8 mouse cellular contexts compared by ENCODE assay signal in the genomic region with DNA sequence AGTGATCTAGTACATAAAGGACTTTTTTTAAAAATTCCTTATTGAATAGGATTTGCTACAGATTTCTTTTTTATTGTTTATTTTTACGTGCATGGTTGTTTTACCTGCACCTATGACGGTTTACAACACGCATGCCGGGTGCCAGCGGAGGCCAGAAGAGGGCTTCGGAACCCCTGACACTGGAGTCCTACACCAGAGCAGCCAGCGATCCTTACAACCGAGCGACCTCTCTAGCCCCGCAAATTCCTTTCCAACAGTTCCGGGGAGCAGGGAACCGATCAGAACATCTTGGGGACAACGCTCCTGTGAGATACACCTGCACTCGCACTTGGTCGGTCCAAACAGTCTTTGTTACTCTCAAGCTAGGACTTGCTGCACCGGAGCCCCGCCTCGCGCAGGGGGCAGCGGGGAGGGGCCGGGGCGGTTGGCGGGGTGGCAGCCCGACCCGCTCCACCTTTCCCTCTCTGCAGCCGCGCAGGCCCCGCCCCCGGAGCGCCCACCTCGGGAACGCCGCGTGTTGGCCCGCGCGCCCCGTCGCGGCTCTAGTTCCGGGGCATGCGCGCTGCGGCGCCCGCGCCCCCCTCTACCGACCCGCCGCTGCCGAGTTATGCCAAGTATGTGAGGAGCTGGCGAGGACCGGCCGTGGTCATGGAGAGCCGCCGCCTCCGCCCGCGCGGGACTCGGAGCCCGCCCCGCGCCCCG. TPM values are rescaled to one million over a fixed set of nuclear protein-coding genes. Genes with fewer than 3 reads are reported as not detected.
DNase-seq lines count a peak whose midpoint lies in the region; ATAC-seq and TF ChIP-seq lines count a peak whose summit lies in the region.

A gene (plus strand): TSS at position 603 of the 702 bp plus-strand sequence.

- H3K27ac ChIP-seq in bone marrow macrophage, adult 2 months (ENCODE audit: insufficient read depth, low read depth, low read length) = no peak within 1 kb of the TSS
- peak within 1 kb of the TSS; percentile 57; the same call in 1 of the 2 replicates for H3K27ac ChIP-seq in forebrain, postnatal 0 days (ENCODE audit: low read depth, low read length)
- peak within 1 kb of the TSS; percentile 94 for H3K27ac ChIP-seq in lung, embryonic 14.5 days (ENCODE audit: low read depth)

- WGBS in forebrain, postnatal 0 days = 2% methylated on average over 64 of the region's 65 CpGs
- 1% methylated on average over 58 of the region's 65 CpGs for WGBS in lung, embryonic 14.5 days

- H3K9me3 ChIP-seq in E14TG2a.4 (ENCODE audit: low read length) = no peaks in the 10 kb centered on the region
- no peaks in the 10 kb centered on the region for H3K9me3 ChIP-seq in forebrain, postnatal 0 days (ENCODE audit: low read length)
- no peaks in the 10 kb centered on the region for H3K9me3 ChIP-seq in lung, embryonic 14.5 days (ENCODE audit: low read depth, low read length)

- H3K36me3 ChIP-seq in E14TG2a.4 (ENCODE audit: insufficient read depth, low read length) = no peaks in the 10 kb centered on the region
- H3K36me3 ChIP-seq in forebrain, postnatal 0 days (ENCODE audit: insufficient read depth) = no peaks in the 10 kb centered on the region
- H3K36me3 ChIP-seq in lung, embryonic 14.5 days (ENCODE audit: insufficient read depth) = no peaks in the 10 kb centered on the region

- H3K4me1 ChIP-seq in E14TG2a.4 (replicated peaks; ENCODE audit: low read depth, low read length) = peaks cover 25% of the 10 kb centered on the region
- no peaks in the 10 kb centered on the region for H3K4me1 ChIP-seq in bone marrow macrophage, adult 2 months (ENCODE audit: control insufficient read depth, insufficient read depth, low read length)
- H3K4me1 ChIP-seq in forebrain, postnatal 0 days (ENCODE audit: insufficient read depth) = peaks cover 15% of the 10 kb centered on the region
- H3K4me1 ChIP-seq in lung, embryonic 14.5 days (ENCODE audit: insufficient read depth) = peaks cover 13% of the 10 kb centered on the region

- H3K9ac ChIP-seq in forebrain, postnatal 0 days = peak within 1 kb of the TSS; percentile 67
- H3K9ac ChIP-seq in lung, embryonic 14.5 days = peak within 1 kb of the TSS; percentile 82

- peaks cover 51% of the 10 kb centered on the region for H3K27me3 ChIP-seq in E14TG2a.4 (ENCODE audit: insufficient read depth, low read length)
- H3K27me3 ChIP-seq in forebrain, postnatal 0 days (ENCODE audit: insufficient read depth, low read length) = peaks cover 5% of the 10 kb centered on the region; the same call in 1 of the 2 replicates
- peaks cover 8% of the 10 kb centered on the region; the same call in 1 of the 2 replicates for H3K27me3 ChIP-seq in lung, embryonic 14.5 days (ENCODE audit: insufficient read depth, low read length)

- TF ChIP-seq CTCF in E14TG2a.4 (conservative IDR thresholded peaks at IDR 0.05; ENCODE audit: low read length) = no peak
- no peak for TF ChIP-seq CTCF in bone marrow macrophage, adult 2 months (IDR thresholded peaks at IDR 0.05; ENCODE audit: low read depth, low read length)
- no peak for TF ChIP-seq CTCF in forebrain, postnatal 0 days (IDR thresholded peaks at IDR 0.05; ENCODE audit: low read depth)
- TF ChIP-seq CTCF in lung, embryonic 14.5 days (IDR thresholded peaks at IDR 0.05; ENCODE audit: low read depth) = no peak

- TF ChIP-seq POLR2A in bone marrow macrophage, adult 2 months (IDR thresholded peaks at IDR 0.05; ENCODE audit: borderline replicate concordance, low read depth, low read length) = no peak

- H3K4me3 ChIP-seq in E14TG2a.4 (replicated peaks; ENCODE audit: low read length) = peak within 1 kb of the TSS; percentile 82
- peak within 1 kb of the TSS; percentile 46 for H3K4me3 ChIP-seq in bone marrow macrophage, adult 2 months (ENCODE audit: insufficient read depth, low read length)
- H3K4me3 ChIP-seq in forebrain, postnatal 0 days (ENCODE audit: low read depth, low read length) = peak within 1 kb of the TSS; percentile 70
- peak within 1 kb of the TSS; percentile 67 for H3K4me3 ChIP-seq in lung, embryonic 14.5 days (ENCODE audit: low read depth, low read length)

- peak within 1 kb of the TSS; percentile 79 for H3K4me2 ChIP-seq in forebrain, postnatal 0 days (ENCODE audit: low read depth)
- peak within 1 kb of the TSS; percentile 81 for H3K4me2 ChIP-seq in lung, embryonic 14.5 days

- peak; percentile 84 for DNase-seq in forebrain, postnatal 0 days
- peak; percentile 16 for DNase-seq in layer of hippocampus, adult 9-10 months (ENCODE audit: low spot score)
- peak; percentile 90 for DNase-seq in lung, embryonic 14.5 days
- DNase-seq in ovary, postnatal 10 days (ENCODE audit: low spot score) = peak; percentile 63
- DNase-seq in urinary bladder, adult 2 months (ENCODE audit: low spot score) = peak; percentile 82

- peak; percentile 90 for ATAC-seq in forebrain, postnatal 0 days
- peak; percentile 40 to 42; a peak in 3 of 4 replicates for ATAC-seq in hematopoietic stem cell, adult 5-6 weeks (replicated peaks in 1 of 2; ENCODE audit: insufficient read depth in 1 of 2, low FRiP score in 2 of 2, low TSS enrichment in 1 of 2, low read depth in 1 of 2, poor library complexity in 2 of 2, severe bottlenecking in 2 of 2)
- ATAC-seq in lung, embryonic 14.5 days (ENCODE audit: insufficient read depth) = peak; percentile 86

RNA-seq across cellular contexts. Expression of the gene that starts here (rescaled TPM):
- polyA plus RNA-seq in bone marrow macrophage, adult 2 months (2012; ENCODE audit: insufficient read depth, insufficient read length, missing spikeins) = 0.24 TPM in 1 of 2 replicates, not detected in the other
- 5.1 and 5.7 TPM in 2 replicates for total RNA-seq in forebrain, postnatal 0 days (2014; rRNA removed)
- 0.34 and 0.45 TPM in 2 replicates for polyA plus RNA-seq in forebrain, postnatal 0 days (2015; fragmentation: Nextera tagmentation; extraction: Ambion mirVana)
- 14.0 and 22.6 TPM in 2 replicates for total RNA-seq in hematopoietic stem cell, adult 5-6 weeks (2017)
- 2.5 and 3.2 TPM in 2 replicates for polyA plus RNA-seq in lung, embryonic 14.5 days (2014; fragmentation: Nextera tagmentation; extraction: Ambion mirVana)
- polyA plus RNA-seq in urinary bladder, adult 2 months (2012; rRNA removed) = 9.9 and 10.9 TPM in 2 replicates

Comparison
In these comparisons a context has a peak if more than half of its experiments do, and no peak if none do; other contexts are left out.
1. DNase-seq: peak in every context shown above with its lines; median percentile 90 in lung, embryonic 14.5 days; 84 in forebrain, postnatal 0 days; 82 in urinary bladder, adult 2 months; 63 in ovary, postnatal 10 days; 16 in layer of hippocampus, adult 9-10 months.